Mouse (Mus musculus): ENCODE results near the gene Cpeb3. TPM values are rescaled to one million over a fixed set of nuclear protein-coding genes. Genes with fewer than 3 reads are reported as not detected.
"Not testable (repeated sequence)": the region's sequence is repeated elsewhere in the genome, so short reads cannot be mapped to it uniquely, and the experiment has no call there.

Cpeb3 gene
- total RNA-seq, 2 experiments from 2014 or later: 0.37 to 0.58 TPM

DNA sequence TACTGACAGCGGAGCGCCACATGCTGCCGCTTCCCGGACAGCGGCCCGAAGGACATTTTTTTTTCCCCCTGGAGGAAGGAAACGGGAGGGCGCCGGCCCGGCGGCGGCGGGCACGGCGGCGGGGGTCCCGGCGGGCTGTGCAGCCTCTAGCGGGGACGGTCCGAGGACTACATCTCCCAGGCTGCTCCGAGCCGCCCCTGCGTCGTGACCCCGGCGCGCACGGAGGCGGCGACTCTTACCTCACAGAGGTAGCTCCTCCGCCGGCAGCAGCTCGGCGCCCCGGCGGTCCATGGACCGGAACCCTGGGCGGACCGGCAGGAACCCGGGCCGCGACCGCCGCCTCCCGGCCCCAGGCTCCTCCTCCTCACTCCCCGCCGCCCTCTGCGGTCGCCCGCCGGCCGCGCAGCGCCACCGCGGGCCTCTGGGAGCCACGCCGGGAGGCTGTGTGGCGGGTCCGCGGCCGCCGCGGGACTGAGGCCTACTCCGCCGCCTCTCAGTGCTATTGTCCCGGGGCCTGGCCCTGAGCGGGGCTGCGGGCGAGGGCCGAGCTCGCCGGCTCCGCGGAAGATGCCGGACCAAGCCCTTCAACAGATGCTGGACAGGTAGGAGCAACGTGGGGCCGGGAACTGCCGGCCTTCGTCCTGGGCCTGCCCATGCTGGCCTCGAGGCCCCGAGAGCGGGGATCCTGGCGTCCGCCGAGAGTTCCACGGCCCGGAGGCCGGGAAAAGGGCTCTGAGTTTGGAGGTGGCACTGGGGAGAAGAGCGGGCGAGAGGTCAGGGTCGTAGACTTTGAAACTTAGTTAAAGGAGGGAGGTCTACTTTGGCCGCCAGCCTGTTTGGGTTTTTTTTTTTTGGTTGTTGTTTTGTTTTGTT, 862 bp downstream of the Cpeb3 start, which contains the start of gene March5:
Gene March5 (plus strand): TSS at position 241 of the 873 bp plus-strand sequence.
- ATAC-seq (ENCODE audit: poor library complexity, severe bottlenecking): peak; percentile 94

DNA sequence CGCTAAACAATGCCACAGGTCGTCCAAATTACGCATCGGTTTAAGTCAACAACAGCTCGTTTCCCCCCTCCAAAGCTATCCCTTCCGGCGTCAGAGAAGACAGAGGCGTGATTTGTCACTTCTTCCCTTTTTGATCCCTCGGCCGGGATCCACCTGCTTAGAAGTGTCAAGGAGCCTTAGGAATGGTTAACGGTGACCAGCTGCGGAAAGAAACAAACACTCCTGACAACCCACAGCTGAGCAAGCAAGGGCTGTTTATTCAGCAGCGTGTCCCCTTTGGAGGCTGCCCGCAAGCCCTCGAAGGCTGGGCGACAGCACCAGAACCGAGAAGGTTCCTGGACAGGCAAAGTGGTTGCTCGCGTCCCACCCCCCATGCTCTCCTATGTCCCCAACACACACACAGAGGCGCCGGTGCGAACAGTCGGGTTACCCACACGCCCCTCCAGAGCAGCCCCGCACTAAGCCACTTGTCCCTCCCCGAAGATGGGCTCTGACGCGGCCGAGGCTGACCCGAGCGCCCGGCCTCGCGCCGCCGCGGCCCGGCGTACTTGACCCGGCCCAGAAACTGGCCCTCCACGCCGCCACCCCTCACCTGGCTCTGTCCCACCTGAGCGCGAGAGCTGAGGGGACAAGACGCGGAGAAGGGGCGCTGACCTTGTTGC, 1.6 kb downstream of the Cpeb3 start:
- peak; percentile 36 for ATAC-seq (ENCODE audit: poor library complexity, severe bottlenecking)

DNA sequence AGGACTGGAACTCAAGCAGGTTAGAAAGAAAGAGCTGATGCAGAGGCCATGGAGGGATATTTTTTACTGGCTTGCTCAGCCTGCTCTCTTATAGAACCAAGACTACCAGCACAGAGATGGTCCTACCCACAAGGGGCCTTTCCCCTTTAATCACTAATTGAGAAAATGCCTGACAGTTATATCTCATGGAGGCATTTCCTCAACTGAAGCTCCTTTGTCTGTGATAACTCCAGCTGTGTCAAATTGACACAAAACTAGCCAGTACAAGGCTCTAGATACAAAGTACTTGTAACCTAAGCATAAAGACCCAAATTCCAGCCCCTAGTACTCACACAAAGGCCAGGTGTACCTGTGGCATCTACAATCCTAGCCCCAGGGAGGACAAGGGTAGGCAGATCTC, 3.2 kb downstream of the Cpeb3 start:
- ATAC-seq (ENCODE audit: poor library complexity, severe bottlenecking): not testable (repeated sequence)

DNA sequence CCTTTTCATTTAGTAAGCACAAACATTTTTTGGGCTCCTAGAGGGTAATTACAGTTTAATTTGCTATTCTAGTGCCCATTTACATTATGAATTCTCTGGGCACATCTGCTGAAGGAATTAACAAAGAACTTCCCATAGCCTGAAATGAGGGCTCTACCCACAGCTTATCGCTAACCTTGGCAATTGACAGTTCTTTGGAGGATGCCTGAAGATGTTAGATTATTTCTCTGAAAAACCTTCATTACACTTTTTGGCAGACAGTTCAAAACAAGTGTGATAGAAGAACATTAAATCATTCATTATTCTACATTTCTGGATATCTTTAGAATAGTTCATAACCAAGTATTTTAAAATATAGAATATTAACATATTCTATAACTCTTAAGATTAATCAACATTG, 5.0 kb downstream of the Cpeb3 start:
- ATAC-seq (ENCODE audit: poor library complexity, severe bottlenecking): no peak

DNA sequence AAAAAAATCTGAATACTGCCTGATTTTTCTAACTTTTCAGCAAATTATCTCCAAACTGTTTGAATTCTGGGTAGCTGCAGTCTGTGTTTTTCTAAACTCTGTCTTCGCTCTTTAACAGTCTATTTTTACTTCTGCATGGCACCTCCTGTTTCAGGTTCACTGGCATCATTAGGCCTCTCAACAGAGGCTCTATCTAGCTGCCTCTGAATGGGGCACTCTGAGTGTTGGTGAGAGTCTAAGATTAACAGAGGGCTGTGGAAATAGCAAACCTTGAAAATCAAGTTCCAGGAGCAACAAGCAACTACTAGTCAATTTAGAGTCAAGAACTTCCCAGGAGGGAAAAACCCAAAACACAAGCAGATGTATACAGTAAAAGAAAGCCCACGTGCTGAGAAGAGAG, 8.5 kb downstream of the Cpeb3 start:
- ATAC-seq (ENCODE audit: poor library complexity, severe bottlenecking): no peak

DNA sequence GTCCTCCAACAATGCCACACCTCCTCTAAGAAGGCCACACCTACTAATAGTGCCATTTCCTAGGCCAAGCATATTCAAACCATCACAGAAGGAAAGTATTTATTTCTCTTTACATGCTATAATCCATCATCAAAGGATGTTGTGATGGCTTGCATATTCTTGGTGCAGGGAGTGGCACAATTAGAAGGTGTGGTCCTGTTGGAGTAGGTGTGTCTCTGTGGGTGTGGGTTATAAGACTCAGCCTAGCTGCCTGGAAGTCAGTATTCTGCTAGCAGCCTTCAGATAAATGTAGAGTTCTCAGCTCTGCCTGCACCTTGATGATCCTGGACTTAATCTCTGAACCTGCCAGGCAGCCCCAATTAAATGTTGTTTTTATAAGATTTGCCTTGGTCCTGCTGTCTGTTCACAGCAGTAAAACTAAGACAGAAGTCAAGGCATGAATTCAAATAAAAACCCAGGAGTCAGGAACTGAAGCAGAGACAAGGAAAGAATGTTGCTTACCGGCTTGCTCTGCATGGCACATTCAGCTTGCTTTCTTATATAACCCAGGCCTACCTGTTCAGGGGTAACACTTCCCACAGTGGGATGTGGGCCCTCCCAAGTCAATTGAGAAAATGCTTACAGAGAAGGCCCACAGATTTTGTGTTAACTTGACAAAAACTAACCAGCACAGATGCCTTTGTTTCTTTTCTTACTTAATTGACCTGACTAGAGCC, 10.1 kb downstream of the Cpeb3 start:
- ATAC-seq (ENCODE audit: poor library complexity, severe bottlenecking): no peak

DNA sequence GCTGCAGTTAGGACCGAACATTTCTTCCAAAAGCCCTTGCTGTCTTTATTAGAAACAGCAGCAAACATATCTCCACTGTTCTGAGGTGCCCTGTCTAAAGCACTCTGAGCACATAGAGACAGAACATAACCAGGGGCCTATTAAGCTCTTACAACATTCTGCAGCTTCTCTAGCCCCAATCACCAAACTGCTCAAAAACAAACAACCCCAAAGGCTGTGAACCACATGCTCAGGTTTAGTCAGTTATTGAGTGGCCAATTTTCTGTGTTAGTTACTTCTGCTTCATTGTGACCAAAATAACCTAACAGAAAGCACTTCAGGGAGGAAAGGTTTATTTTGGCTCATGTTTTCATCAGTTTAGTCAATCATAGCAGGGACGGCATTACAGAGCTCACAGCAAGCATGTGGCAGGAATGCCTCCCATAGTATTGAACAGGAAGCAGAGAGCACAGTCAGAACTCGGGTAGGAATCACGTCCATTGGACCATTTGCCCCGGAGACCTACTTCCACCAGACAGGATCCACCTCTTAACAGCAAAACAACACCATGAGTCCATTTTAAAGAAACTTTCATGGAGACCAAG, 15.8 kb downstream of the Cpeb3 start:
- ATAC-seq (ENCODE audit: poor library complexity, severe bottlenecking): no peak

DNA sequence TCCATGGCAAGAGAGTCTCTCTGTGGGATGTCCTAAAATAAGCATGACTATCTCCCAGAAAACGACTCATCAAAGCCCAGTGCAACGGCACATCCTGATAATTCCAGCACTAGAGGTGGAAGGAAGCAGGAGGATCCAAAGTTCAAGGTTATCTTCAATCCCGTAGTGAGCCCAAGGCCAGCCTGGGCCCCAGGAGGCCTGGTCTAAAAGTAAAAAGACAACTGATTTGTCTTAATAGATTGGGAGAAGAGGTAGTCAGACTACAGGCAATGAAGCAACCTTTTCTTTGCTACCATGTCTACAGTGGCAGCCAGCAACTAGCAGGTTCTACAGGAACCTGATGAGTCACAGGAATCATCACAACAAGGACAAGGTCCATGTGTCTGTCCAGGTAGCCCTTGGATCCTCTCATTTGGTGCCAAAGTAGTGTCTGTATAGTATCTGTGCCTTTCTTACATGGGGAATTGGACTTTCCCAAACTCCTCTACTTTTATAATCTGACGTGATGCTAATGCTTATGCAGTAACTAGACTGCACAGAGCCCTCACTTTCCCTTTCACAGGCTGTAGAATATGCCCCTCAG, 19.9 kb downstream of the Cpeb3 start:
- ATAC-seq (ENCODE audit: poor library complexity, severe bottlenecking): no peak

DNA sequence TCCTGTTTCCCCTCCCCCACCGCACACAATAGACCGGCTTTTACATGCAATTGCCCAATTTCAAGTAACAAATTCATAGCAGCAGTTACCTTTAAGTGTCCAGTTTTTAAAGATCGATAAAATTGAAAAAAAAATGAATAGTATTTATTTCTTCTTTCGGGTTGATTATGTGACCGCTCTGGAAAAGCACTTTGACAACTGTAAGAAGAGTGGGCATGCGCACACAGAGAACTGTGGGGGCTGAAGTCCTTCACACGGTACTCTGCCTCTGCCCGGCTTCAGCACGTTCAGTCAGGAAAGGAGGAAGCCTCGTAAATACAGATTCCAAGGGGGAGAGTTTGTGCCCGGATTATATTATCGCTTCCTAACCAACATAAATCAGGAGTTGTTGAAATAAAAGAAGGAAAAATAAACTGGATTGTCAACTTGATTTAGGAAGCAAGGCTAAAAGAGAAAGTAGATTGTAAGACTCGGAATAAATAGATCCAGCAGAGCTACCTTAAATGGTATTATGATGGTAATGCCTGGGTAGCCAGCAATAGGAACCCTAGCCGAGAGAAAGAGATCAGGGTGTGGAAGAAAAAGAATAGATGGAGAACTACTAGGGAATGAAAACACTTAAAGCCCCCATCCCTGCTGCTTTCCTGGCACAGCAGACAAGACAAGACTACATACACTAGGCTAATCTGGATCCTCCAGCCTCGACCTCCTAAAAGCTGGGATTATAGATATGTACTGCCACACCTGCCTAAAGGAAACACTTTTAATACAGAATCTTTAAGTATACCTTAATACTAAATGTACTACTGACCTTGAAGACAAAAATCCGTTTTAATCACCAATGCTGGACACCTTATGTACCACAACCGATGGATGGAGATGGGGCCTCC, 30.3 kb downstream of the Cpeb3 start:
- 0 out of 2 replicates have a peak, but pooled peaks have one; percentile 22 for ATAC-seq (ENCODE audit: poor library complexity, severe bottlenecking)

DNA sequence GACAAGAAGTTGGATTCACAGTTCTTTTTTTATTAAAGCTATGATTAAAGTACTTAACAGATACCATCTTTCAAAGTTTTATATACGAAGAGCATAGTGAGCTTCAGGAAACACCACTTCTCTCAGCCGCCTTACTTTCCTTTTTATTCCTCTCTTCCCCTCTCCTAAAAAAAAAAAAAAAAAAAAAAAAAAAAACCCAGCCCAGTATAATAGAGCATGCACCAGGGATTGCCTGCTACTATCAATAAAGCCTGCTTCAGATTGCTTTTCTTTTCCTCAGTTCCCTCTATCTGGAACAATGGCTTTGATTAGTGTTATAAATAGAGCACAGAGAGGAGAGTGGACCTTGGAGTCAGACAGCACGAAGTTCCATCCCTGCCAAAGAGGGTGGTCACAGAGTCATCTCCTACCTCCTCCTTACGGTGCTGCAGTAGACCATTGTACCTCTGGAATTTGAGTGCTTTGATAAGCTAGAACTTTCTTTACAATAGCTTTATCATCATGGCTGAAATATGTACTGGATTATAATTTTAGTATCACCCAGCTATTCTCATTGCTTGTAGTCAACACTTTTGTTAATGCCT, 31.4 kb downstream of the Cpeb3 start:
- no peak for ATAC-seq (ENCODE audit: poor library complexity, severe bottlenecking)

DNA sequence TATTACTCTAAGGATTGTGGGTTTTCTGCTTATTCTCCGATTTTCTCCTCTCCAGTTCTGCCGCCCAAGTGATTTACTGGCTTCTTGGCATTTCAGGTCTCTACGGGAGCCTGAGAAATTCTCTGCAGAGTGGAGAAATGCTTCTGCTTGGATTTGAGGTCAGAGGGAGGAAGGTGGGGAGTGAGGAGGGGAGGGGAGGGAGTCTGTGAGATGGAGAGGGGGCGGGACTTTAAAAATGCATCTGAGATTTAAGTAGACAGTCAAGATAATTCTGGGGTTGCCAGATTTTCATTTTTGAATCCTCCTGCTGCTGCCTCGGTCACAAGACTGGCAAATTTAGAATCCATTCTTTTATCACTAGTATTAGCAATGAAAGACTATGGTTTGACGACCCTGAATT, 32.5 kb downstream of the Cpeb3 start:
- no peak for ATAC-seq (ENCODE audit: poor library complexity, severe bottlenecking)

DNA sequence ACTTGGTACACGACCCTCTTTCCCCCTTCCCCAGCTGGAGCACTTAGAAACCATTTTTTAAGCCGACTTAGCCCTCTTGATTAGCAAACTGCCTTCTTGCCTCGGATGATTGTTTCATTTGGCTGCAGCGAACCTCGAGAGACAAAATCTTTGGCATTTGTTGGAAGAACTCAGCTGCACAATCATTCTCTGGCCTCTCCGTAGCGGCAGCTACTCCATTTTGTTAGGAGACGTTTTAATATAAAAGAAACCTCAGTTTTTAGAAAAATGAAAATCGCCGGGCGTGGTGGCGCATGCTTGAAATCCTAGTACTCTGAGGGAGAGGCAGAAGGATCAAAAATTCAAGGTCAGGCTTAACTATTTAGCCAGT, 33.0 kb downstream of the Cpeb3 start:
- no peak for ATAC-seq (ENCODE audit: poor library complexity, severe bottlenecking)

DNA sequence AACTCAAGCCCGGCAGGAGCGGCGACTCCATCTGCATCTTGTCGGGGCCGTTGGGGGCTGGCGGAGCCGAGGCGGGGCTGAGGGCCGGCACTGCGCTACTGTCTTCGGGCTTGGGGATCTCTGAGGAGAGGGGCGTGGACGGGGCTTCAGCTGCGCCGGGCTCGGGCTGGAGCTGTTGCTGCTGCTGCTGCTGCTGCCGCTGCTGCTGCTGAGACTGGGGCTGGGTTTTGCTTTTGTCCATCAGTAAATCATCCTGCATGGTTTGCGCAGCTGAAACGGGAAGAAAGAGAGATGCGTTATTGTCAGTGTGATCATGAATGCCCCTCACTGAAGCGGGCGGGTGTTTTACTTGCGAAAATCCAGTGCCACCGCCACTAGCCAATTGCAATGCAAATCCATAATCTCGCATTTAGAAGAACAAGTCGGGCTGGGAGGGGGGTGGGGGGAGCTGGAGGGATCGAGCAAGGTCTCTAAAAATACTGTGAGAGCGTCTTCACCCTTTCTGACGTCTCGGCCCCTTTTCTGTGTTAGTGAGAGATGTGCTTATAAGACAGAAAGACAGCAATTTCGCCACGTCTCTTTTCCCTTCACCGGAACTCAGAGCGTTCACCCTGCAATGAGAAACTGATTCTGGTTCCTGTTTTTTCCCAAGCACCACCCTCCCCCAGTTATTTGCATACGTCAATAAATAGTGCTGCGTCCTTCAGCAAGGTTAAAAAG, 33.5 kb downstream of the Cpeb3 start:
- ATAC-seq (ENCODE audit: poor library complexity, severe bottlenecking): peak; percentile 75

DNA sequence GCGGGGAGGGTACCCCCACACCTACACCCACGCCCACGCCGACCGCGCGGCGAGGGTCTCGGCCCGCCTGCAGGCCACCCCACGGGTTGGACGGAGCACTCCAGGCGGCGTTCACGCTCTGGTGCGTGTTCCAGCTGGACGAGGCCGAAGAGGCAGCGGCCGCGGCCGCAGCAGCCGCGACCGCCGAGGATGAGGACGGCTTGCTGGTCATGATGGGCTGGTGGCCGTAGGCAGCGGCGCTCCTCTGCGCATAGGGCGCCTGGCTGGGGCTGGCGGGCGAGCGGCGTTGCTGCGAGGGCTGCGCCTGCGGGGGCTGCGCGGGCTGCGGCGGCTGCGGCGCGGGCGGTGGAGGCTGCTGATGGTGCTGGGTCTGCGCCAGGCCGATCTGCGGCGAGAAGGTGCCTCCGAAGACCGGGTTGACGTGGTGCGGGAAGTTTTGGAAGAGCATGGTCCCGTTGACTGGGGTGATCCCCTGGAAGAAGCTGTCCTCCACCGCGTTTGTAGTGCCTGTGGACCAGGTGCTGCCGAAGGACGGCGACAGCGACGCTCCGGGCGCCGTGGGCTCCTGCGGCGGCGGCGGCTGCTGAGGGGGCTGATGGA, 34.2 kb downstream of the Cpeb3 start:
- ATAC-seq (ENCODE audit: poor library complexity, severe bottlenecking): peak; percentile 28

DNA sequence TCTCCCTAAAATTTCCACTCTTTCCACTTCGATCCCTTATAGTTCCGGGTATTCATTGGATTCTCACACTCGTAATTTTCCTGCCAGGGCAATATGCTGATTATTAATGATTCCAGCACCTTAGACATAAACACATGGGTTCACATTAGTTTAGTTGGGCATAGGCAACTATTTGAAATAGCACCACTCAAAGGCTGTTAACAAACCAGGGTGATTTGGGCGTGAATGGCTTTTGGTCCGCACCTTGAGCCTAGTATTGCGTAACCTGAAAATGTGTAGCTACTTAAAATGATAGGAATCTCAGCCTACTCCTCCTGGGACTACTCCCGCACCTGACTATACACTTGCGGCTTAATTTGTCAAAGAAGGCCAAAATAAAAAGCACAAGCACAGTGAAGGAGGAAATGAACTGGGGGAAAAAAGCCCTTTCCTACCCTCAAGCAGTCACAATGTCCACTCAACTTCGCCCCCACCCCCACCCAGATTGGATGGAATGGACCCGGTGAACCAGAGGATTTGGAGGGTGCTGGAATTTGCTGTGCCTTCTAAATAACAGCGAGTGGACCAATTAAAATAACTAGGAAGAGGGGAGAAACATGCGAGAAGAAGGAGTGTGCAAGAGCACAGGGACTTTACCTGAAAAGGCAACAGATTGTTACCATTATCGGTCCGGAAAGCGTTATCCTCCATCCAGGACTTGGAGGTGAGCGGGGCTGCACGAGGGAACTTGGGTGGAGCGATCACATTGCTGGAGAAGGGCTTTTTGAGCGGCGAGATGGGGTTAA, 34.9 kb downstream of the Cpeb3 start:
- ATAC-seq (ENCODE audit: poor library complexity, severe bottlenecking): no peak

DNA sequence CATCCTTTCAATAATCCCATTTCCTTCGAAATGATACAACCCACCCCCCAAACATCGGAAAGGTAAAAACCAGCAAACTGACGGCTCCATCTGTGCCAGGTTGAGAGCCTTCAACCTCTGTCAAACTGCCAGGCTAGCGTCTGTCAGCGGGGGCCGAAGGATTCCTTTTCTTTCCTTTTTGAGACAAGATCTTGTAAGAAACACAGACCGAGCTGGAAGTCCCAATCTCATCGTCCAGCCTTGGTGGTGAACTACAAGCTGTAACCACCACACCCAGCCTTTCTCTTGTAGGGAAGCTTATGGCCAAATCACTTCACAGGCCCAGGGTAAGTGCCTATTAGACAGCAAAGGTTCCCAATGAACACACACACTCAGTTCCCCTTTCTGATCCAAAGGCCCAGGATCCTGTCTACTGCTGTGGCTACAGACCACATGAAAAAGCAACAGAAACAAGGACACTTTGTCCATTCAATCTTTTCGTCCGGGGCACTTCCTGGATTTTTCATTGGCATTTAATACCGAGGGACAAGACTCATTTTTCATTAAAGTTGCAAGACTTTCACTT, 35.8 kb downstream of the Cpeb3 start:
- ATAC-seq (ENCODE audit: poor library complexity, severe bottlenecking): peak; percentile 47; the same call in 1 of the 2 replicates

DNA sequence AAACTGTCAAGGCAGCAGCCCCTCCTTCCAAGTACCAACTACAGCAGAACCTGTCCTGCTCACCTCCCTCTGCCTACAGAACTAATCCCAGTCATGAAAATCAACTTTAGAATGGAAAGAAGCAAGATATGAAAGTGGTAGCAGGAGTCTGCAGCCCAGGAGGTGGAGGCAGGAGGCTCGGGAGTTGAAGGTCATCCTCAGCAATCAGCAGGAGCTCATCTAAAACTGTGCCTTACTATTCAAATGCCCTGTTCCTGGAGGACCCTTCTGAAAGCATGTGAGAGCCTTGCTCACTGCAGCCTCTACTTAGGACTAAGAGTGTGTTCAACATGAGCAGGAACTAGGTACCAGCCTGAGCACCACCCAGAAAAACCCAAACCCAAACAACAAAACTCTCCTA, 36.3 kb downstream of the Cpeb3 start:
- ATAC-seq (ENCODE audit: poor library complexity, severe bottlenecking): no peak
